Mouse (Mus musculus): ENCODE measurements around the gene Hk2. TPM values are rescaled to one million over a fixed set of nuclear protein-coding genes. Genes with fewer than 3 reads are reported as not detected.

Hk2 gene
- total RNA-seq, 4 experiments from 2014 or later = 3.0 to 8.0 (median 3.9) TPM

- no peak for DNase-seq (ENCODE audit: low spot score in 2 of 2)
Observed at GRCm38 (mm10) chr6:82740868-82741517, 33.3 kb downstream of the Hk2 start.

GRCm38 (mm10) chr6:82740269-82740668 is 34.0 kb downstream of the Hk2 start:
- peak; percentile 13 to 36 for DNase-seq (ENCODE audit: low spot score in 2 of 2)

DNA sequence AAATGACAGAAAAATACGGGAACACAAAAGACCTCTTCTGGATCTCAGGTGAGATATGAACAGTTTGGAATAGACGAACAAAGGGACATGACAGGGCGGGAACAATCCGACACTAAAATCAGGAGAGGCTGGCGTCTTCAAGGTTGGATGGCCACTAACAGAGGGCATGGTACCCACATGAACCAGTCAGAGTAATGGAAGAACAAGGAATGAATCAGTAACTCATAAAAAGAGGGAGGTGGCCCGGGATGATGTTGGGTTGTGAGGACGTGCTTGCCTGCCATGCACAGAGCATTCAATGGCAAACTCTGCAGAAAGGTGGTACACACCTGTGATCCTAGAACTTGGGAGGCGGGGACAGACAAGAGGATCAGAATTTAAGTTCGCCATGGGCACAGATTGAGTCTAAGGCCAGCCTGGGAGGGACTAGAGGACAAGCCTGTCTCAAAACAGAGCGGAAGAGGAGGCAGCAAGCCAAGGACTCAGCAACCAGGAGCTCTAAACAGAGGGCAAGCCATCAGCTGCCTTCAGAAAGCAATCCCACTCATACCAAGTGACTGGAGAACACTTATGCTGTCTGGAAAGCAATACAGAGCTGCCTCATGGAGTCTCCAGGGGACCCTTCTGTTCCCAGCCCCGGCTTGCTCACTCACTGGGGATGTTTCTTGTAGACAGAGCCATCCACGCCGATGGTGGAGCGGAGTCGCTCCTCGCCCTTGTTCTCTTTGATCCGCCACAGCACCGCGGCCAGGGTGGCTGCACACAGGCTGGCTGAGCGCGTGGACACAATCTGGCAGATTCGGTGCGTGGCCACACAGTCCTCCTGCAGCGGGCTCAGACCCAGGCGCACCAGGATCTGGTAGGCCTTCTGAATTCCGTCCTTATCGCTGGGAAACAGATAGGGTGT is 36.4 kb downstream of the Hk2 start:
- no peak for DNase-seq (ENCODE audit: low spot score in 2 of 2)

DNA sequence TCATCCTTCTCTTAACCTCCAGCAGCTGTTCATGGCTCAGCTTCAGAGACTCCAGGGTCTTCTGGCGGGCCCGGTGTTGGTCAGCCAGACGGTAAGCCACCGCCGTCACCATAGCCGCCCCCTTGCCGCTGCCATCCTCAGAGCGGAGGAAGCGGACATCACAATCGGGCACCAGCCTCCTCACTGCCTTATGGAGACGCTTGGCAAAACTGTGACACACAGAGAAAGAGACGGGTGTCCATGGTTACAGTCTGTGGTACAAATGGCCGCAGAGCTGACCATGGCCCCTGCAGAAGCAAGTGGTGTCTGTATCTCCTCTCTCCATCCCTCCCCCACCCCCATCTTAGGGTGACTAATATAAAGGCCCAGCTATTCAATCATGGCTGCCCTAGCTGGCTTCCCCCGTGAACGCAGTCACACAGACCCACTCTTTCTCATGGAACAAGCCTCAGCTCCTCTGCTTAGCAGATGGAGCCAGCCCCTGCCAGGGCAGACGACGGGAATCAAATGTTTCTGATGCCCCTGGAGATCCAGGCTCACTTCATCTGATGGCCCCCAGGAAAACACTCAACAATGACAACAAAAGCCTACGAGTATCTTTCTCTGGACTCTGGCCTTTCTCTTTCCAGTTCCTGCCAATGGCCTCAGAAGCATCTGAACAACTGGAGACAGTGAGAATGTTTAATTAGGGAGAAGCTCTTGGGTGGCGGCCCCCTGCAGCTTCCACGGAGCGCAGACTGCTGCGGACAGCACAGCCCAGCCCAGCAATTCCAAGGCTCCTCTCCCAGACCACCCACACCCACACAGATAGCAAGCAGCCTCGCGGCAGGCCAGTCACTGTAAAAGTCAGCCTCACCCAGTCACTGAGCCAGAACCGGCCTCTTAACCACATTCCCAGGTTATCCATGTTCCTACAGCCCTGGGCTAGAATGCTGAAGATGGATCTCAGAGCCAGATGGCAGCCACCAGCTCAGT is 37.3 kb downstream of the Hk2 start:
- DNase-seq (ENCODE audit: low spot score in 2 of 2) = peak in 1 of 2 experiments; percentile 11

- no peak for DNase-seq (ENCODE audit: low spot score in 2 of 2)
Observed at GRCm38 (mm10) chr6:82735347-82735746, 38.9 kb downstream of the Hk2 start.

DNA sequence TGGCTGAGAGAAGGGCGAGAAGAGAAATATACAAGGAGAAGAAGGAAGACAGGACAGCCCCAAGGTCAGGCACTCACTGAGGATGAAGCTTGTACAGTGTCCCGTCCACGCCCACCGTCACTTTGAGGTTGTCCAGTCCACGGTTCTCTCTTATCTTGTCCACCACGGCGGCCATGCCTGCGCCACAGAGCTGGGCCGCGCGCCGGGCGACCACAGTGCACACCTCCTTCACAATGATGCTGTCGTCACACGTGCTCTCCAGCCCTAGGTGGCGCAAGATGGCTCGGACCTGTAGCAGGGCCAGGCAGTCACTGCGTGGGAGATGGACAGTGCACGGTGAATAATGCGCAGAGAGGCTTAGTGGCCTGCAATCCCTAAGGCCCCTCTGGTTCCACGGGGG is 45.6 kb downstream of the Hk2 start:
- no peak for DNase-seq (ENCODE audit: low spot score in 2 of 2)

- DNase-seq (ENCODE audit: low spot score in 2 of 2) = no peak
Observed at GRCm38 (mm10) chr6:82727206-82727605, 47.0 kb downstream of the Hk2 start.

- DNase-seq (ENCODE audit: low spot score in 2 of 2) = no peak
Observed at GRCm38 (mm10) chr6:82723321-82723720, 50.9 kb downstream of the Hk2 start.

DNA sequence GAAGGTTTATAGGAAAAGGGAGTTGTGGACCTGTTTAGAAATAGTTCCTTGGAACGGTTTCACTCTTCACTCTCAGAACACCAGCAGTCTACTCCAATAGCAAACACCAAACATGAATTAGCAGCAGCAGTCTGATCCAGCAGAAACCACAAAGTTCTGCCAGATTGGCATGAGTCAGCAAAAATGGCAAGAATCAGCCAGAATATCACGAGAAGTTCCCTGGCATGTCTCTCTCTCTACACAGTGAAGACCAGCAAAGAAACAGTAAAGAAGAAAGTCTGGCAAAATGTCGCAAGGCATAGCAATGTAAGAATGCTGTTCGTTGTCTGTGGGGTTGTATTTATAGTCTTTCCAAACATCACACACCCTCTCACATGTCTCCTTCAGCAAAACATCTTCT is 58.1 kb downstream of the Hk2 start:
- DNase-seq (ENCODE audit: low spot score in 2 of 2) = no peak

GRCm38 (mm10) chr6:82715653-82716052 is 58.6 kb downstream of the Hk2 start:
- no peak for DNase-seq (ENCODE audit: low spot score in 2 of 2)

DNA sequence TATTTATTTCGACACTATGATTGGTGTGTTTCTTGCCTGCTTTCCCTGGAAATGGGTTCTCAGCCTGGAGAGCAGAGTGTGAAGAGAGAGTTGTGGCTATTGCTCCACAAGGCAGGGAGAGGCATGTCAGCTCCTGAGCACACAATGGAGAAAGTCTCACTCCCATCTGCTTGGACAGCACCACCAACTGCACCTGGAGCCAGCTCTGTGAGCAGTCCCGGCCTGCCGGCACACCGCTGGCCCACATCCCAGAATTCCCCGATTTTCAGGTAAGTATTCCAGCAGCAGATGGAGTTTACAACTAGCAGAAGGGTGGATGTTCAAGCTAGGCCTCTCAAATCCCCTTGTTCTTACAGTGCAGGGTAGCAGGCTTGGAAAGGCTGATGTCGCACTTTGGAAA is 59.0 kb downstream of the Hk2 start:
- no peak for DNase-seq (ENCODE audit: low spot score in 2 of 2)

- no peak for DNase-seq (ENCODE audit: low spot score in 2 of 2)
Observed at GRCm38 (mm10) chr6:82714841-82715240, 59.4 kb downstream of the Hk2 start.

GRCm38 (mm10) chr6:82714243-82714642 is 60.0 kb downstream of the Hk2 start:
- DNase-seq (ENCODE audit: low spot score in 2 of 2) = peak; percentile 21 to 75

- no peak for DNase-seq (ENCODE audit: low spot score in 2 of 2)
Observed at GRCm38 (mm10) chr6:82707742-82708141, 66.5 kb downstream of the Hk2 start.

DNA sequence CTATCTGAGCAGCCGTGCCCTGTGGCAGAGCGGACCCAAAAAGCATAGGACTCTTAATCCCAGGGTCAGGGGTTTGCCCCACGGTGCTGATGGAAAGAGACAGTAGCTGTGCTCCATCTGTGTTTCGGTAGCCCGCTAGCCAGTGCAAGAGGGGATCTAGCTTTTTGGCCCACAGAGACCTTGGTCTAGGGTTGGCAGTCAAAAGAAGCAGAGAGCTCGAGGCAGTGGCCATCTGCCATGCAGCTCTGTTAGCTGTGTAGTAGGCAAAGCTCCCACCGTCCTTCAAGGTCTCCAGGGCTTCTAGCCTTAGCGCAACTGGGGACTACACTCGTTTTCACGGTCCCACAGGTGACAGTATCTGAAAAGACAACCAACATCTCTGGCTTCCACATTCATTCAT is 67.0 kb downstream of the Hk2 start:
- DNase-seq (ENCODE audit: low spot score in 2 of 2) = no peak

- DNase-seq (ENCODE audit: low spot score in 2 of 2) = no peak
Observed at GRCm38 (mm10) chr6:82705221-82705620, 69.0 kb downstream of the Hk2 start, which contains the start of gene Pole4. Gene Pole4 (minus strand): TSS chr6:82705365.

DNA sequence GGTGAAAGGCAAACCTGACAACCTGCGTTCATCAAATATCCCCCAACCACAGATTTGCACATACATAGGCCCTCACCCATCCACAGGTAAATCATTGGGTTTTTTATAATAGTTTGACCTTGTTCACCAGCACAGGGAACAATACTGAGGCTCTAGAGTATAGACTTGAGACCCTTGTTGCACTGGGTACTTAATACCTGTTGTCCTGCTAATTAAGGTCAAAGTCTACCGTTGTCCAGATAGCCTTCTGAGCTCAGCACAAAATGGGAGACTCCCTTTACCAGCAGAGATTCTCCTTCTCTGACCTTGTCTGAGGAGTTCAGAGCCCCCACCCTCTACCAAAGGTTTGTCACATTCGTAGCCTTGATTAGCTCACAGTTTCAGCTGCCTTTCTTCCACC is 70.5 kb downstream of the Hk2 start:
- no peak for DNase-seq (ENCODE audit: low spot score in 2 of 2)

- DNase-seq (ENCODE audit: low spot score in 2 of 2) = peak; percentile 55 to 85
Observed at GRCm38 (mm10) chr6:82702593-82703017, 71.6 kb downstream of the Hk2 start.

- DNase-seq (ENCODE audit: low spot score in 2 of 2) = no peak
Observed at GRCm38 (mm10) chr6:82701296-82701695, 73.0 kb downstream of the Hk2 start.

DNA sequence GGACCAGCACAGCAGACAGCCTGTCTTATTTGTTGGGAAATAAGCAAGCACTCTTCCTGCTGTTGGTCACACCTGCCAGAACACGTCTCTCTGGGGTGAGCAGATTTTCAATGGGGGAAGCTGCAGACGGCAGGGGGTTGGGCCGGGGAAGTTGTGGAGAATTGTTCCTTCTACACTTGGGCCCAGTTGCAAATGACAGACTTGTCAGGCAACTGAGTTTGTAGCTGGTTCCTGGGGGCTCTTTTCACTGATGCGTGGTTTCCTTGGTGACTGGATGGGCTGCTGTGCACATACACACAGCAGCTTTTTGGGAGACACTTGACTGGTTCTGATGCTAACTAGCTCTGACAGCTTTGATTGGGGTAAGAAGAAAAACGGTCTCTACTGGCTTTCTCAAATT is 74.4 kb downstream of the Hk2 start:
- no peak for DNase-seq (ENCODE audit: low spot score in 2 of 2)

- no peak for DNase-seq (ENCODE audit: low spot score in 2 of 2)
Observed at GRCm38 (mm10) chr6:82696736-82697135, 77.5 kb downstream of the Hk2 start.

All from left cerebral cortex, adult 8-10 months (tissue).